Mouse (Mus musculus) left cerebral cortex, adult 18-20 months (tissue): ENCODE results near the gene Chd2. TPM values are rescaled to one million over a fixed set of nuclear protein-coding genes. Genes with fewer than 3 reads are reported as not detected.

Experiments used
- DNase-seq, 2 experiments: peaks; one replicate each; pipeline ENCODE4 v3.0.0; 2021 to 2022; ENCODE audit warnings: low spot score in 2 of 2, mixed read lengths in 1 of 2
- total RNA-seq, 2 experiments: library from RNA; stranded (reverse); gene quantifications; 2 replicates each; pipeline ENCODE4 v1.2.3; 2021

The Chd2 gene
- total RNA-seq, 2 experiments from 2014 or later: 50.2 to 57.2 TPM

GRCm38 (mm10) chr7:73564131-73564530 is 22.5 kb upstream of the Chd2 start:
- no peak for DNase-seq

GRCm38 (mm10) chr7:73561492-73562055 is 19.9 kb upstream of the Chd2 start:
- no peak for DNase-seq

- DNase-seq: no peak
These were observed 19.2 kb upstream of the Chd2 start for GRCm38 (mm10) chr7:73560811-73561210.

GRCm38 (mm10) chr7:73559853-73560190 is 18.2 kb upstream of the Chd2 start:
- no peak for DNase-seq

GRCm38 (mm10) chr7:73559170-73559852 is 17.7 kb upstream of the Chd2 start:
- no peak for DNase-seq

GRCm38 (mm10) chr7:73558293-73559169 is 16.9 kb upstream of the Chd2 start:
- DNase-seq: peak; percentile 99 to 100

GRCm38 (mm10) chr7:73557671-73558265 is 16.1 kb upstream of the Chd2 start:
- DNase-seq: peak; percentile 31 to 47

- DNase-seq: no peak
These were observed 15.3 kb upstream of the Chd2 start for GRCm38 (mm10) chr7:73556688-73557667.

- no peak for DNase-seq
These were observed 14.4 kb upstream of the Chd2 start for GRCm38 (mm10) chr7:73555918-73556580.

- DNase-seq: no peak
These were observed 13.2 kb upstream of the Chd2 start for GRCm38 (mm10) chr7:73554849-73555248.

GRCm38 (mm10) chr7:73553160-73553559 is 11.5 kb upstream of the Chd2 start:
- no peak for DNase-seq

GRCm38 (mm10) chr7:73552054-73552750 is 10.6 kb upstream of the Chd2 start:
- DNase-seq: no peak

- no peak for DNase-seq
These were observed 9.7 kb upstream of the Chd2 start for GRCm38 (mm10) chr7:73551370-73551769.

GRCm38 (mm10) chr7:73548051-73548450 is 6.4 kb upstream of the Chd2 start:
- DNase-seq: no peak

- DNase-seq: no peak
These were observed 5.2 kb upstream of the Chd2 start for GRCm38 (mm10) chr7:73546561-73547510.

- no peak for DNase-seq
These were observed 3.4 kb upstream of the Chd2 start for GRCm38 (mm10) chr7:73545004-73545403.

GRCm38 (mm10) chr7:73542131-73542853 is 662 bp upstream of the Chd2 start:
- no peak for DNase-seq

- DNase-seq: no peak
These were observed 595 bp downstream of the Chd2 start for GRCm38 (mm10) chr7:73541079-73541390.
